Mouse (Mus musculus) midbrain, embryonic 14.5 days (tissue): ENCODE data around the gene Prdx2. TPM values are rescaled to one million over a fixed set of nuclear protein-coding genes. Genes with fewer than 3 reads are reported as not detected.

Experiments used
- ATAC-seq: fragments of 200-750 bp; cut with Nextera tagmentation; 2 replicates; pipeline ENCODE4 v1.8.0; 2017; ENCODE audit warnings: moderate number of reproducible peaks, moderate library complexity; ENCODE audit not compliant: low FRiP score, low TSS enrichment
- DNase-seq: peaks from one replicate; pipeline ENCODE4 v3.0.0-alpha.2; 2015
- H3K27ac ChIP-seq: fragments of 300-500 bp; sonication (generic); replicated peaks from 2 replicates; pipeline ENCODE4 v1.5.1; 2014; ENCODE audit warnings: mild to moderate bottlenecking, low read depth, low read length, moderate library complexity
- H3K27me3 ChIP-seq: fragments of 300-500 bp; sonication (generic); 2 replicates; pipeline ENCODE4 v1.6.1; 2014; ENCODE audit warnings: low read length, control low read depth, mixed read lengths; ENCODE audit not compliant: control insufficient read depth, insufficient read depth
- H3K36me3 ChIP-seq: fragments of 300-500 bp; sonication (generic); 2 replicates; pipeline ENCODE4 v1.6.1; 2014; ENCODE audit warnings: low read length, control low read depth; ENCODE audit not compliant: control insufficient read depth, insufficient read depth
- H3K4me1 ChIP-seq: fragments of 300-500 bp; sonication (generic); 2 replicates; pipeline ENCODE4 v1.6.1; 2014; ENCODE audit warnings: mild to moderate bottlenecking, antibody characterized with exemption, low read length, control low read depth; ENCODE audit not compliant: control insufficient read depth, insufficient read depth
- H3K4me2 ChIP-seq: fragments of 300-500 bp; sonication (generic); 2 replicates; pipeline ENCODE4 v1.6.1; 2014; ENCODE audit warnings: mild to moderate bottlenecking, low read length, moderate library complexity
- H3K4me3 ChIP-seq: fragments of 300-500 bp; sonication (generic); replicated peaks from 2 replicates; pipeline ENCODE4 v1.5.1; 2014; ENCODE audit warnings: low read depth, low read length
- H3K9ac ChIP-seq: fragments of 300-500 bp; sonication (generic); replicated peaks from 2 replicates; pipeline ENCODE4 v1.6.1; 2014; ENCODE audit warnings: mild to moderate bottlenecking, low read length, moderate library complexity
- H3K9me3 ChIP-seq: fragments of 300-500 bp; sonication (generic); 2 replicates; pipeline ENCODE4 v1.6.1; 2016; ENCODE audit warnings: low read length, control low read depth, mixed read lengths; ENCODE audit not compliant: control insufficient read depth
- WGBS: fragments of 180-500 bp; shearing (Covaris S2); extraction: QIAGEN DNeasy Blood & Tissue Kit; methylation state at CpG from one replicate; pipeline ENCODE4 v1.1.7; 2014; 5-methylcytosine and 5-hydroxymethylcytosine counted together
- polyA plus RNA-seq: library from polyadenylated mRNA; unstranded; fragments of >200 nt; fragmentation: Nextera tagmentation; extraction: Ambion mirVana; gene quantifications from 2 replicates; pipeline ENCODE4 v1.2.1, GENCODE M21; 2014

The Prdx2 gene
- polyA plus RNA-seq, 1 experiment from 2014 or later = 1,531 TPM

- Histone ChIP-seq H3K27me3 (no peaks in the 10 kb centered on the region), H3K4me1 (peaks cover 23% of the 10 kb centered on the region), H3K36me3 (peaks cover 5% of the 10 kb centered on the region), H3K9ac (peak overlapping the region; percentile 56), H3K4me2 (peak overlapping the region; percentile 79), H3K4me3 (peak overlapping the region; percentile 57), H3K27ac (peak overlapping the region; percentile 63), H3K9me3 (no peaks in the 10 kb centered on the region)
- peak; percentile 98 for DNase-seq
- ATAC-seq = peak; percentile 85
- under 1% methylated on average over 41 of the region's 41 CpGs for WGBS
Observed at GRCm38 (mm10) chr8:84965731-84966291, 3.6 kb upstream of the Prdx2 start.

DNA sequence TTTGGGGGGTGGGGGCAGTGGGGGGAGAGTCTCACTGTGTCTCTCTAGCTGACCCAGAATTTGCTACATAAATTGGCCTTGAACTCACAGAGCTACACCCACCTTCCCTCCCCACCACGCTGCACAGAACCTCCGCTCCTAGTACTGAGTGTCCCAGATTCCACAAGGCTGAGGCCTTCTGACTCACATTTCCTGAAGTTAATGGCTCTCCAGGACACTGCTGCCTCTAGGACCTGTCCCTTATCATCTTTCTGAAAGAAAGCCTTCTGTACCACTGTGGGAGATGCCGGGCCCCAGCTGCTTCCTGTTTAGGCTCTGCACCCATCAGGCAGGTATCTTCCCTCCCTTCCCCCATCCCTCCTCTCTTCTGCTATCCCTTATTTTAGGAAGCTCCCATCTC is 2.8 kb upstream of the Prdx2 start:
- H3K4me3 ChIP-seq = no peak overlapping the region; the same call in 1 of the 2 replicates
- H3K4me2 ChIP-seq = peak overlapping the region; percentile 79
- H3K9ac ChIP-seq = no peak overlapping the region; the same call in 1 of the 2 replicates
- H3K27me3 ChIP-seq = no peaks in the 10 kb centered on the region
- 0 out of 2 replicates have a peak overlapping the region, but pooled peaks have one; percentile 63 for H3K27ac ChIP-seq
- peaks cover 12% of the 10 kb centered on the region for H3K36me3 ChIP-seq
- no peaks in the 10 kb centered on the region for H3K9me3 ChIP-seq
- WGBS = 65% methylated on average over 3 of the region's 3 CpGs
- DNase-seq = no peak
- peaks cover 28% of the 10 kb centered on the region for H3K4me1 ChIP-seq
- no peak for ATAC-seq

DNA sequence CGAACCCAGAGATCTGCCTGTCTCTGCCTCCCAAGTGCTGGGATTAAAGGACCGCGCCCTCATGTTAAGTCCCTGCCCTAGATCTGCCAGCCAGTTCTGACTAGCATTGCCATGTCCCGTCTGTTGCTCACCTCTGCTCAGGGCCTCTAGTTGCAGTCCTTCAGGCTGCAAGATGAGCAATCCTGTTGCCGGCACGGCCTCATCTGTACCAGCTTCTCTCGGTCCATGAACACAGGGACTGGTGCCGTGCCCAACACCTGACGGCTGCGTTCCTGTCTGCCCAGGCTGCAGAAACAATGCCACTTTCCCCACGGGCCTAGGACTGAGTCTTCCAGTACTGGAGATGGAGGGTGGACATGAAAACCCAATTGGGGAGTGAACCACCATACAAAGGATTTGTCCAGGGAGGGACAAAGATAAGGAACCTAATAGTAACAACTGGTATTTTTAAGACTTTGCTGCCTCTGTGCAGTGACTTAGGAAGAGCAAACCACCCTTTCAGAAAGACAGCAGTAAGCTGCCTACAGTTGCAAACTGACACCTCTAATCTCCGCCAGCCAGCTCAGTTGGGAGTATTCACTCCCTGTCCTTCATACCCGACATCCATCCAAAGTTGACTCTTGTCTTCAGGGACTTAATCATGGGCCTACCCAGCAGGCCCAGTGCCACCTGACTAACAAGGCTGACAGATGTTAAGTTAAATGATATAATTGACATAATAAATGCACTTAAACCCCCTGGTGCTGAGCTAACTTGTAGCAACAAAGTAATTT is 1.7 kb upstream of the Prdx2 start:
- Histone ChIP-seq H3K4me2 (peak overlapping the region; percentile 96; the same call in 1 of the 2 replicates), H3K9ac (no peak overlapping the region), H3K27me3 (no peaks in the 10 kb centered on the region), H3K4me1 (peaks cover 28% of the 10 kb centered on the region), H3K9me3 (no peaks in the 10 kb centered on the region), H3K4me3 (no peak overlapping the region), H3K36me3 (peaks cover 22% of the 10 kb centered on the region), H3K27ac (no peak overlapping the region)
- ATAC-seq = no peak
- DNase-seq = no peak
- WGBS = 89% methylated on average over 13 of the region's 13 CpGs

DNA sequence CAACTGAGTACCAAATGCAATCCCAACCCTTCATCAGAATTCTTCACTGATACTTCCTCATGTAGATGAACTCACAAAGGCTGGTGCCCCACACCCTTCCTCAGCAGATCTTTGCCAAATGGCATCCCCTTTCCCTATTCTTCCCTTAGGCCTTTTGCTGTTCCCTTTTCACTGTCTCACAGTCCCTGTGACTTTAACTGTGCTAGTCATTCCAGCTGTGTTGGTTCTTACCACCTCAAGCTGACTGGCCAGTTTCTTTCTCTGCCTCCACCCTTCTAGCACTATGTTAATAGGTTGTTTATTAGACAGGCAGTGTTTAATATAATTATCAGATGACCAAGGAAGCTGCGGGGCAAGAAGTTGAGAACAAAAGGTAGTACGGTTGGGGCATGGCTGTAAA is 737 bp upstream of the Prdx2 start:
- Histone ChIP-seq H3K27me3 (no peaks in the 10 kb centered on the region), H3K4me1 (peaks cover 28% of the 10 kb centered on the region), H3K9ac (peak overlapping the region; percentile 97; the same call in 1 of the 2 replicates), H3K27ac (peak overlapping the region; percentile 86), H3K36me3 (peaks cover 31% of the 10 kb centered on the region), H3K9me3 (no peaks in the 10 kb centered on the region), H3K4me2 (peak overlapping the region; percentile 96), H3K4me3 (peak overlapping the region; percentile 92)
- 27% methylated on average over 2 of the region's 2 CpGs for WGBS
- ATAC-seq = no peak
- no peak for DNase-seq

DNA sequence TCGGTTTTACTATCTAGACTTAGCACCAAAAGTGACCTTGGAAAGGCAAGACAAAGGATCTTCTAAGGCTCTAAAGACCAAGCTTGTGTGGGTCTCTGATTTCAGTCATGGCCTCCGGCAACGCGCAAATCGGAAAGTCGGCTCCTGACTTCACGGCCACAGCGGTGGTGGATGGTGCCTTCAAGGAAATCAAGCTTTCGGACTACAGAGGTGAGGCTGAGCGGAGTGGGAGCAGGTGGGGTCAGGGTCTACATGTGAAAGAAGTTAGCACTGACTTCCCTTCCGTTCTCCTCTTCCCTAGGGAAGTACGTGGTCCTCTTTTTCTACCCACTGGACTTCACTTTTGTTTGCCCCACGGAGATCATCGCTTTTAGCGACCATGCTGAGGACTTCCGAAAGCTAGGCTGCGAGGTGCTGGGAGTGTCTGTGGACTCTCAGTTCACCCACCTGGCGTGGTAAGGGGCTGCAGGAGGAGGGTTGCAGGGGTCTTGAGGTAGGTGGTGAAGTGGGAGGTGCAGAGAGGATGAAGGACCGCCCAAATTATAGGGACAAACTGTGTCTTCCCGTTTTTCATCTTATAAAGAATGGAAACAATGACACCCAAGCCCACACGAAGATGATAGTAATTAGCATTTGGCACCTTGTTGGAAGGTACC is 876 bp downstream of the Prdx2 start:
- peak overlapping the region; percentile 92 for H3K4me3 ChIP-seq
- ATAC-seq (no peak), DNase-seq (no peak)
- peak overlapping the region; percentile 86 for H3K27ac ChIP-seq
- H3K9ac ChIP-seq = peak overlapping the region; percentile 97
- peaks cover 23% of the 10 kb centered on the region for H3K4me1 ChIP-seq
- H3K36me3 ChIP-seq = peaks cover 44% of the 10 kb centered on the region
- WGBS = 6% methylated on average over 21 of the region's 21 CpGs
- H3K9me3 ChIP-seq = no peaks in the 10 kb centered on the region
- no peaks in the 10 kb centered on the region for H3K27me3 ChIP-seq
- H3K4me2 ChIP-seq = peak overlapping the region; percentile 96

DNA sequence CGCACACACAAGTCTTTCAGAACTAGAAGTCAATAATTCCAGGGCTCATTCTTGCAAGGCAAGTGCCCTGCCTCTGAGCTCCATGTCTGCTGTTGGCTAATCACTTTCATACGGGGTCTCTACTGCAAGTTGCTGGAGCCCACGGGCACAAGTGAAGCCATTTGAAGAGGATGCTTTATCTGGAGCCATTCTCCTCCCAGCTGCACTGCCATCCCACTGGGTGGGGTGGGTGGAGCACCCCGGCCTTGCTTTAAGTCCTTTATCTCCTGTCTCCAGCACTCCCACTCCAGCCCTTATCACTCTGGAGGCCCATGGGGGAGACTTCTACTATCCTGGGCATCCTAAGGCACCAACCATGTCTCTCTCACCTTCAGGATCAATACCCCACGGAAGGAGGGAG is 1.5 kb downstream of the Prdx2 start:
- peaks cover 21% of the 10 kb centered on the region for H3K4me1 ChIP-seq

GRCm38 (mm10) chr8:84973079-84973478 is 3.7 kb downstream of the Prdx2 start:
- Histone ChIP-seq H3K27me3 (peaks cover 13% of the 10 kb centered on the region), H3K4me2 (no peak overlapping the region), H3K9me3 (no peaks in the 10 kb centered on the region), H3K4me1 (peaks cover 41% of the 10 kb centered on the region), H3K9ac (no peak overlapping the region), H3K36me3 (peaks cover 44% of the 10 kb centered on the region), H3K27ac (no peak overlapping the region), H3K4me3 (no peak overlapping the region)
- ATAC-seq (no peak), DNase-seq (no peak)
- WGBS = 87% methylated on average over 1 of the region's 1 CpGs

More for the DNA sequence above, 1.5 kb downstream of the Prdx2 start:
- ATAC-seq (no peak), DNase-seq (no peak)
- peaks cover 44% of the 10 kb centered on the region for H3K36me3 ChIP-seq
- H3K27me3 ChIP-seq = no peaks in the 10 kb centered on the region
- WGBS = 61% methylated on average over 5 of the region's 5 CpGs
- peak overlapping the region; percentile 92 for H3K4me3 ChIP-seq
- H3K9me3 ChIP-seq = no peaks in the 10 kb centered on the region
- H3K4me2 ChIP-seq = peak overlapping the region; percentile 96
- 0 out of 2 replicates have a peak overlapping the region, but pooled peaks have one; percentile 86 for H3K27ac ChIP-seq
- peak overlapping the region; percentile 97 for H3K9ac ChIP-seq

DNA sequence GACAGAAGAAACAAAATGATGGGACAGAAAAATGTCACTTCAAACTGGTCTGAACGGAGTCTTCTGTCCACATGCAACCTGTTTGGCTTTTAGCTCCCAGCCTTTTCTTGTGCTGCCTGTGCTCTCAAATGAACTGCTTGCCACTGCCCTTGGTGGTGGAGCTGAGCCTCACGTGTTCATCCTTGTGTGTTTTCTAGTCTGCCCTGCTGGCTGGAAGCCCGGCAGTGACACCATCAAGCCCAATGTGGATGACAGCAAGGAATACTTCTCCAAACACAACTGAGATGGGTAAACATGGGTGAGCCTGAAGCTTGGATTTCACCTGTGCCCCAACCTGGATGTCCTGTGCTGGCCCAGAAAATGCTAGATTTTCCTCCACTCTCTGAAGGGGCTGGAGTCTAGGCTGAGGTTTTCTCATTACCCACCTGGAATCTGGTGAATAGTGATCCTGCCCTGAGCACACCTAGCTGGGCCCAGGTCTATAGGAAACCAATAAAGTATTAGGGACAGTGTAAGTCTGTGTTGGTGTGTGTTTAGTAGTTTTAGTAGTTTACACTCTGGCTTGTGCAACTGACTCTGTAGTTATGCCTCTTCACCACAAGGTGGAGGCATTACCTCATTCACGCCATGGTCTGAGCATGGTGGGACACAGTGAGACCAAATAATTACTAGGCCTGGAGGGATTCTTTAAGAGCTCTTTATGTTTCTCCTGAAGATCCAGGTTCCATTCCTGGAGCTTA is 4.6 kb downstream of the Prdx2 start:
- Histone ChIP-seq H3K36me3 (peaks cover 44% of the 10 kb centered on the region), H3K4me1 (peaks cover 42% of the 10 kb centered on the region), H3K27ac (no peak overlapping the region), H3K4me2 (no peak overlapping the region), H3K9ac (no peak overlapping the region), H3K4me3 (no peak overlapping the region), H3K27me3 (peaks cover 18% of the 10 kb centered on the region), H3K9me3 (no peaks in the 10 kb centered on the region)
- ATAC-seq (no peak), DNase-seq (peak; percentile 83)
- 62% methylated on average over 4 of the region's 4 CpGs for WGBS
